Mouse (Mus musculus) neural tube, embryonic 14.5 days (tissue): ENCODE measurements at regions not wholly inside any gene's neighbourhood (a gene's known extent, or its start where the extent isn't known, plus 50 kb on each side); places are given as distances from the start of the nearest gene placed in this dataset.
A peak's percentile ranks its signal among the peaks of the same experiment; 100 is the strongest.

Source experiments
- ATAC-seq: fragments of 200-750 bp; cut with Nextera tagmentation; 2 replicates; pipeline ENCODE4 v1.8.0; 2017; ENCODE audit warnings: low read depth, mild to moderate bottlenecking, moderate TSS enrichment, moderate library complexity
- H3K27ac ChIP-seq: fragments of 300-500 bp; sonication (generic); 2 replicates; pipeline ENCODE4 v1.5.1; 2014; ENCODE audit warnings: low read depth, mild to moderate bottlenecking, control low read depth, low read length, moderate library complexity, mixed read lengths
- H3K27me3 ChIP-seq: fragments of 300-500 bp; sonication (generic); 2 replicates; pipeline ENCODE4 v1.6.1; 2014; ENCODE audit warnings: low read length; ENCODE audit not compliant: control insufficient read depth, insufficient read depth
- H3K36me3 ChIP-seq: fragments of 300-500 bp; sonication (generic); 2 replicates; pipeline ENCODE4 v1.6.1; 2014; ENCODE audit warnings: low read length, mixed read lengths; ENCODE audit not compliant: control insufficient read depth, insufficient read depth
- H3K4me1 ChIP-seq: fragments of 300-500 bp; sonication (generic); 2 replicates; pipeline ENCODE4 v1.6.1; 2014; ENCODE audit warnings: low read length; ENCODE audit not compliant: control insufficient read depth, insufficient read depth
- H3K4me2 ChIP-seq: fragments of 300-500 bp; sonication (generic); 2 replicates; pipeline ENCODE4 v1.6.1; 2014; ENCODE audit warnings: mild to moderate bottlenecking, low read depth, low read length, control low read depth
- H3K4me3 ChIP-seq: fragments of 300-500 bp; sonication (generic); 2 replicates; pipeline ENCODE4 v1.5.1; 2014; ENCODE audit warnings: low read depth, low read length, control low read depth, mixed read lengths
- H3K9ac ChIP-seq: fragments of 300-500 bp; sonication (generic); replicated peaks from 2 replicates; pipeline ENCODE4 v1.6.1; 2014; ENCODE audit warnings: low read depth, mild to moderate bottlenecking, control low read depth, low read length, mixed read lengths
- H3K9me3 ChIP-seq: fragments of 300-500 bp; sonication (generic); 2 replicates; pipeline ENCODE4 v1.6.1; 2016; ENCODE audit warnings: low read length; ENCODE audit not compliant: control insufficient read depth
- WGBS: fragments of 180-500 bp; shearing (Covaris S2); extraction: QIAGEN DNeasy Blood & Tissue Kit; methylation state at CpG from one replicate; pipeline ENCODE4 v1.1.7; 2014; 5-methylcytosine and 5-hydroxymethylcytosine counted together

GRCm38 (mm10) chr12:50808731-50809281, 159.9 kb upstream of the Prkd1 start:
- H3K4me1 ChIP-seq, result no peaks in the 10 kb centered on the region
- H3K4me2 ChIP-seq, result no peak overlapping the region
- H3K27ac ChIP-seq, result no peak overlapping the region
- no peaks in the 10 kb centered on the region for H3K27me3 ChIP-seq
- no peak overlapping the region for H3K9ac ChIP-seq
- no peak overlapping the region for H3K4me3 ChIP-seq
- H3K36me3 ChIP-seq, result no peaks in the 10 kb centered on the region
- ATAC-seq, result no peak
- WGBS, result 89% methylated on average over 7 of the region's 7 CpGs
- H3K9me3 ChIP-seq, result no peaks in the 10 kb centered on the region

- no peak for ATAC-seq
- H3K4me3 ChIP-seq, result no peak overlapping the region
- no peak overlapping the region for H3K4me2 ChIP-seq
- H3K27ac ChIP-seq, result no peak overlapping the region
- H3K9ac ChIP-seq, result no peak overlapping the region
- no peaks in the 10 kb centered on the region for H3K27me3 ChIP-seq
- no peaks in the 10 kb centered on the region for H3K4me1 ChIP-seq
- 60% methylated on average over 3 of the region's 3 CpGs for WGBS
- no peaks in the 10 kb centered on the region for H3K36me3 ChIP-seq
- H3K9me3 ChIP-seq, result no peaks in the 10 kb centered on the region
Measured at GRCm38 (mm10) chr12:50804391-50804790, 155.5 kb upstream of the Prkd1 start.

GRCm38 (mm10) chr12:50765156-50765940, 116.5 kb upstream of the Prkd1 start:
- Histone ChIP-seq H3K9ac (no peak overlapping the region), H3K36me3 (no peaks in the 10 kb centered on the region)
- WGBS, result 67% methylated on average over 8 of the region's 8 CpGs

GRCm38 (mm10) chr12:50764457-50764856, 115.6 kb upstream of the Prkd1 start:
- Histone ChIP-seq H3K27ac (no peak overlapping the region), H3K4me2 (no peak overlapping the region), H3K9ac (no peak overlapping the region), H3K4me1 (no peaks in the 10 kb centered on the region), H3K36me3 (no peaks in the 10 kb centered on the region), H3K9me3 (no peaks in the 10 kb centered on the region), H3K4me3 (no peak overlapping the region), H3K27me3 (no peaks in the 10 kb centered on the region)
- 76% methylated on average over 2 of the region's 2 CpGs for WGBS
- no peak for ATAC-seq

More at GRCm38 (mm10) chr12:50765156-50765940, 116.5 kb upstream of the Prkd1 start:
- ATAC-seq, result no peak
- no peak overlapping the region for H3K27ac ChIP-seq
- no peaks in the 10 kb centered on the region for H3K4me1 ChIP-seq
- no peak overlapping the region for H3K4me2 ChIP-seq
- no peaks in the 10 kb centered on the region for H3K27me3 ChIP-seq
- no peaks in the 10 kb centered on the region for H3K9me3 ChIP-seq
- H3K4me3 ChIP-seq, result no peak overlapping the region

GRCm38 (mm10) chr12:50734135-50734534, 85.2 kb upstream of the Prkd1 start:
- WGBS, result 85% methylated on average over 9 of the region's 9 CpGs
- Histone ChIP-seq H3K27me3 (no peaks in the 10 kb centered on the region), H3K27ac (no peak overlapping the region), H3K4me2 (no peak overlapping the region), H3K9ac (no peak overlapping the region), H3K36me3 (no peaks in the 10 kb centered on the region), H3K4me1 (no peaks in the 10 kb centered on the region), H3K4me3 (no peak overlapping the region), H3K9me3 (no peaks in the 10 kb centered on the region)
- ATAC-seq, result no peak

GRCm38 (mm10) chr12:50712615-50713014, 63.7 kb upstream of the Prkd1 start:
- no peak overlapping the region for H3K4me3 ChIP-seq
- H3K9me3 ChIP-seq, result no peaks in the 10 kb centered on the region
- H3K36me3 ChIP-seq, result no peaks in the 10 kb centered on the region
- no peak for ATAC-seq
- H3K9ac ChIP-seq, result no peak overlapping the region
- no peak overlapping the region for H3K27ac ChIP-seq
- no peak overlapping the region for H3K4me2 ChIP-seq
- no peaks in the 10 kb centered on the region for H3K27me3 ChIP-seq
- H3K4me1 ChIP-seq, result no peaks in the 10 kb centered on the region
- WGBS, result 39% methylated on average over 5 of the region's 5 CpGs

- Histone ChIP-seq H3K4me3 (no peak overlapping the region), H3K9ac (no peak overlapping the region), H3K4me1 (no peaks in the 10 kb centered on the region), H3K27ac (peak overlapping the region; percentile 50; the same call in 1 of the 2 replicates), H3K36me3 (no peaks in the 10 kb centered on the region), H3K4me2 (no peak overlapping the region), H3K27me3 (no peaks in the 10 kb centered on the region), H3K9me3 (no peaks in the 10 kb centered on the region)
- WGBS, result 48% methylated on average over 6 of the region's 6 CpGs
- peak; percentile 86 for ATAC-seq
Measured at GRCm38 (mm10) chr12:50709000-50709788, 60.3 kb upstream of the Prkd1 start.

- Histone ChIP-seq H3K4me3 (no peak overlapping the region), H3K27ac (no peak overlapping the region), H3K4me2 (no peak overlapping the region), H3K9ac (no peak overlapping the region), H3K27me3 (no peaks in the 10 kb centered on the region), H3K9me3 (no peaks in the 10 kb centered on the region), H3K36me3 (no peaks in the 10 kb centered on the region), H3K4me1 (no peaks in the 10 kb centered on the region)
- no peak for ATAC-seq
- 49% methylated on average over 5 of the region's 5 CpGs for WGBS
Measured at GRCm38 (mm10) chr12:50698613-50699442, 49.9 kb upstream of the Prkd1 start.
